Mouse (Mus musculus) lung, adult 10 weeks (tissue): ENCODE results near the gene Pxmp4. TPM values are rescaled to one million over a fixed set of nuclear protein-coding genes. Genes with fewer than 3 reads are reported as not detected.

Experiments used
- polyA plus RNA-seq: library from polyadenylated mRNA; stranded (reverse); fragments of 350-450 nt; fragmentation: Illumina TruSeq; extraction: RNeasy Lipid Tissue Mini Kit (QIAGEN cat#74804); gene quantifications from one replicate; pipeline ENCODE4 v1.2.3, GENCODE M21; 2014; ENCODE audit warnings: low read depth, low replicate concordance; ENCODE audit not compliant: insufficient read depth

The Pxmp4 gene
- 25.5 TPM for polyA plus RNA-seq

DNA sequence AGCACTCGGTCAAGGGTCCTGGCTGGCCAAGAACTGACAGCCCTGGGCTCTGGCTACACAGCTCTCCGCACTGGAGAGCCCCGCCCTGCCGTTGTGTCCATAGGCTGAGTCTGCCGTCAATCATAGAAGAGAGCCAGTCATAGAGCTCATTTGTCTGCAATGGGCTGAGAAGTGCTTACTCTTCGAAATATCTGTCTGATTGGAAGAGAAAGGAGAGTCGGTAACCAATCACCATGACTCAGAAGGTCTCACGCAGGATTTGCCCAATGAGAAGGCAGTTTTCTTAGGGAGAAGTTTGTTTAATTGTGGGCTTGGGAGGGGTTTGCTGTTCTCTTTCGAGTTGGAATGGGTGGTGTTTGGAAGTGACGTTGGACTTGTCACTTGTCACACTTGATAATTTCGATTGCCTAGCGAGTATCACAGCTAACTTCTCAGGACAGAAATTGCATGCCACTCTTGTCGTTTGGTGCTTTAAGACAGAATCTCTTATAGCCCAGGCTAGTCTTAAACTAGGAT is at the start of gene Pxmp4:
Gene Pxmp4, minus strand, starts transcription at position 71 of the 516 bp plus-strand sequence.

DNA sequence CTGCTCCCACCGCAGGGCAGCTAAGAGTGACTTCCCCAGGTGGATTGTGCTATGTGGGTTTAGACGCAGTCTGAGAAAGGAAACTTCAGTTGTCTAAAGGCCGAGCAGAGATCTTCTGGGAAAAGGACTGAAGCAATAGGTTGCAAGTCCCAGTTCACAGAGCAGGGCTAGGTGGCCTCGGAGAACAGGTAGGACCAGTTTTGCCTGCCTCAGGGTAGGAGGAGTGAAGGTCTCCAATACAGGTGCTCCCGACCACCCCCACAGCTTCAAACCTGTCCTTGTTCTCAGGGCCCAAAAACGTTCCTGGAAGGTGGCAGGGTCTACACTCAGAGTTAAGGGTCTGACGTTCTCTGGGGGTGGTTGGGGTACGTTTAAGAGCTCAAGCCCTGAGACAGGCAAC is 47.9 kb upstream of the Pxmp4 start, which contains the start of gene Chmp4b:
Gene Chmp4b, plus strand, starts transcription at position 343 of the 400 bp plus-strand sequence.

DNA sequence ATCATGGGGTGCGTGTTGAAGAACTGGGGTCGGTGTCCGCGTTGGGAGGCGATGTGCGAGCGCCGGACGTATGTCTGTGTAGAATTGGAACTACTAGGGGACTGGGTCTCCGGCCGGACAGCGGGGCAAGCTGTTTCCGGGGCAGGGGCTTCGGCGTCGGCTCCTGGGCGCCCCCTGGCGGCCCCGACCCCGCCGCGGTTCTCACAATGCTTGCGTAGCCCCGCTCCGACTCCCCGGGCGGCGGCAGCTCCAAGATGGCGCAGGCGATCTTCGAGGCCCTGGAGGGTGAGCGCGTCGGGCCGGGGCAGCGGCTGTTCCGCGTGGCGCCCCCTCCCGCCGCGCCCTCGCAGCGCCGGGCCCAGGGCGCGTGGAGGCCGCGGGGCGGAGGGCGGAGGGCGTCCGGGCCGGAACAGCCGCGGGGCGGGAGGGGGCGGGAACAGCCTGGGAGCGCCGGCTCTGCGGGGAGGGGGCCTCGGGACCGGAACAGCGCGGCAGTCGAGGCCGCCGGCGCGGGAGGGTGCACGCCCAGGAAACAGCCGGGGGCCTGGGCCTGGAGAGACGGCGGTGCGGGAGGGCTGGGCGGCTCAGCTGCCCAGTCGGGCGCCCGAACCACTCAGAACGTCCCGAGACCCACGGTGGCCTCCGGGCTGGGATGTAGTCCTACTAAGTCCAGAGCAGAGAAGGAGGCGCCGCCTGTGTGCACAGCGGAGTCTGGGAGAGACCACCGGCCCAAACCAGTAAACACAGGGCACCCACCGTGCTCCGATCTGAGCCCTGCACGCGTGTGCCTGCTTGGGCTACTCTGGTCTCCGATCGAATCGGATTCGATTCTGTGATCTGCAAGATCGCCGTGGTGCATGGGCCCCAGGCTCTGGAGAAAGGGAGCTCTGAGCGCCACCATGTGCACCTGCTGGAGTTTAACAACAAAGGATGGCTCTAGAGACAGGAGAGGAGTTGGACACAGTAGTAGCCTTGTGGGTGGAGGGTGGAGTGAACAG is 9.9 kb upstream of the Pxmp4 start, which contains the start of the genes Zfp341 and 4930519P11Rik:
Gene Zfp341, plus strand, starts transcription at position 180 of the 998 bp plus-strand sequence.
Gene 4930519P11Rik, minus strand, starts transcription at position 320 of the 998 bp plus-strand sequence.

DNA sequence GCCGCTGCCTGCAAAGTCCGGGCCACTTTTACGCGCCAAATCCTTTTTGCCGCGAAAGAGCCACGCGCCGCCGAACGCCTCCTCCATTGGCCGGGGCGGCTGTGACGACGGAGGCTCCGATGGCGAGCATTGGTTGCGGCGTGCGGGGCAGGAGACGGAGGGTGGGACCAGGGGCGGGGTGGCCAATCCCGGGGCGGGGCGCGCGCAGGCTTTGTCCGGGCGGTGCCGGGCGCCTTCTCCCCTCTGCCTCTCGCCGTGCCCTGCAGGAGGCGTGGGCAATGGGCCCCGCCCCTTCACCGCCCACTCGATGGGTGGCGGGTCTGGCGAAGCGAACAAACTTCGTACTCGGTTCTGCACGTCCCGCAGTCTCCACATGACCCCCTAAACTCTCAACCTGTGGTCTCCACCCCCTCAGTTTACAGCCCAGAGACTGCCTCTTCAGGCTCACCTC is 33.6 kb downstream of the Pxmp4 start, which contains the start of gene E2f1:
Gene E2f1, minus strand, starts transcription at position 57 of the 451 bp plus-strand sequence.

DNA sequence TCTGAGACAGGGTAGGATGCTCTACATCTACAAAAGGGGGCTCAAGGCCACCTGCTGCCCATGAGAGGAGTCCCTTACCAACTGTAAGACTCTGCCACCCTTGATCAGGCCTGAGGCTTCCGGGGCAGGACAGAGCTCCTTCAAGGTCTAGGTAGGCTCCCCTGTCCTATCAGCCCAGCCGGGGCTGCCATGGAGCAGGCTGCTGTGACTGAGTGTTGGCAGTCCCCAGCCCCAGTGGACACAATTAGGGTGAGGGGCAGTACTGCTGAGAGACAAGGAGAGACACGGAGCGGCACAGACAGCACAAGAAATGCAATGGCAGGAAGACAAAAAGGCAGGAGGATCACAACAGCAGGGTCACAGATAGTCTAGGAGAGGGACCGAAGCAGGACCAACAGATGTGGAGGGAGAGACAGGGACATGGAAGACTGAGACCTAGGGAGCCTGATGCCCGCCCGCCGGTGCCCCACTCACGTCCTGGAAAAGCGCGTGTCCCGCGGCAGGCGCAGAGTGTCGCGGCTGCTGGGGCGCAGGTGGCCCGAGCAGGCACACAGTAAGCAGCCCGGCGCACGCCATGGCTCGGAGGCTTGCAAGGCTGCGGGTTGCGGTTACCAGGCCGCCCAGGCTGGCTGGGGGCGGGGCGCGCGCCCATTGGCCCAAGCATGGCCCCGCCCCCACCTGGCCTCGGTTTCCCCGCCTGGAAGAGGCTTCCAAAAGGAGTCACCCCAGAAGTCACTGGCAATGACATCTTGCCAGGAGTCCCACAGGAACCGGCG is 45.1 kb downstream of the Pxmp4 start, which contains the start of gene Necab3:
Gene Necab3, minus strand, starts transcription at position 627 of the 776 bp plus-strand sequence.

DNA sequence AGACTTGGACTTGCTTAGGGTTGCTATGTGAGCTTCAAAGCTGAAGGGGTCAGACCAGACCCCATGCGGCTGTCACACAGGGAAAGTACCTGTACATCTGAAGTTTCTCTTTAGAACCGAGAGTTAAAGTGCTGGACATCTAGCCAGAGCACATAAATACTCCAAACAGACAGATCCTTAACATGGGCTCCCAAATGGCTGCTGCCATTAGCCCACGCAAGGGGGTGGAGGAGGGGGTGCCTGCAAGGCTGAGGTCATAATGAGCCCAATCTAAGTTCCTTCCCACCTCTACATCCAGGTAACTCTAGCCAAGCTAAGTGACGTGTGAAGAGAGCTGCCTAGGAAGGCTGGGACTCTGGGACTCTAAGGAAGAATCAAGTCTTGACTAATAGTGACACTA is 52.0 kb downstream of the Pxmp4 start, which contains the start of gene Actl10:
Gene Actl10, plus strand, starts transcription at position 301 of the 400 bp plus-strand sequence.

DNA sequence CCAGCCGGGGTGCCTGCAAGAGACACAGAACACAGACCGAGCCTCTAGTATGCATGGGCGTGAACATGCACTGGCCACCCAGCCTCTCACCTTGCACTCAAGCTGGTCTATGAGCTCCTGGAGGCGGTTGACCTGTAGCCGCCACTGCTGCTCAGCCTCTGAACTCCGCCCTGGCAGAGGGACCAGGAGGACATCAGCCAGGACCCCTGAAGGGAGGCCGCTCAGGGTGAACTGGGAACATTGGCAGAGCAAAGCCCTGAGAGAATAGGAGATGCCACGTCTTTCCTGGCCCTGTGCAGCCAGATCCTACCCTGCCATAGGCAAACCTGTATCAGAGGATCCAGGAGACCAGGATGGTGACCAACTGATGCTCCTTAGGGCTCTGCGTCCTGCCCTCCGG is 56.8 kb downstream of the Pxmp4 start, which contains the start of gene 1700003F12Rik:
Gene 1700003F12Rik, plus strand, starts transcription at position 375 of the 400 bp plus-strand sequence.

Other genes starting within 250 kb of the Pxmp4 start
- gene Cdk5rap1, start 230.7 kb downstream of the Pxmp4 start, polyA plus RNA-seq, result 7.4 TPM
- gene Snta1, start 195.6 kb downstream of the Pxmp4 start, polyA plus RNA-seq, result 14.1 TPM
- 5.8 TPM for gene Cbfa2t2, start 167.2 kb downstream of the Pxmp4 start, polyA plus RNA-seq
- gene 1700003F12Rik, start 56.6 kb downstream of the Pxmp4 start, polyA plus RNA-seq, result not detected
- not detected for gene Actl10, start 51.9 kb downstream of the Pxmp4 start, polyA plus RNA-seq
- 0.71 TPM for gene Necab3, start 44.8 kb downstream of the Pxmp4 start, polyA plus RNA-seq
- gene E2f1, start 33.8 kb downstream of the Pxmp4 start, polyA plus RNA-seq, result 4.4 TPM
- 2.0 TPM for gene Zfp341, start 9.6 kb upstream of the Pxmp4 start, polyA plus RNA-seq
- not detected for gene 4930519P11Rik, start 9.7 kb upstream of the Pxmp4 start, polyA plus RNA-seq
- 183 TPM for gene Chmp4b, start 48.0 kb upstream of the Pxmp4 start, polyA plus RNA-seq
- not detected for gene Gm14214, start 166.3 kb upstream of the Pxmp4 start, polyA plus RNA-seq
- 144 TPM for gene Raly, start 187.4 kb upstream of the Pxmp4 start, polyA plus RNA-seq
- not detected for gene a, start 187.7 kb upstream of the Pxmp4 start, polyA plus RNA-seq